Mouse (Mus musculus) macrophage (primary cell): ENCODE data around the gene Pik3c2b. TPM values are rescaled to one million over a fixed set of nuclear protein-coding genes. Genes with fewer than 3 reads are reported as not detected.

Source experiments
- H3K27ac ChIP-seq: fragments of 350-480 bp; formaldehyde crosslinking; 2 replicates; pipeline ENCODE4 v1.9.0; 2021
- H3K36me3 ChIP-seq: fragments of 350-480 bp; formaldehyde crosslinking; 2 replicates; pipeline ENCODE4 v1.9.0; 2021; ENCODE audit errors: inconsistent target
- H3K4me3 ChIP-seq: fragments of 350-480 bp; formaldehyde crosslinking; 2 replicates; pipeline ENCODE4 v1.9.0; 2021; ENCODE audit errors: inconsistent target
- H3K79me2 ChIP-seq: fragments of 350-480 bp; formaldehyde crosslinking; 2 replicates; pipeline ENCODE4 v1.9.0; 2021; ENCODE audit errors: inconsistent target
- WGBS: methylation state at CpG from one replicate; pipeline ENCODE4 v1.1.7; 2026; ENCODE audit warnings: inconsistent platforms; ENCODE audit not compliant: missing documents; 5-methylcytosine and 5-hydroxymethylcytosine counted together
- polyA plus RNA-seq: library from polyadenylated mRNA; stranded (reverse); fragments of 250-400 nt; gene quantifications from 3 replicates; pipeline ENCODE4 v1.2.4, GENCODE M21; 2018; ENCODE audit warnings: inconsistent platforms

The Pik3c2b gene
- polyA plus RNA-seq, 1 experiment from 2014 or later: 0.04 TPM

GRCm38 (mm10) chr1:133086804-133087203 is 41.3 kb downstream of the Pik3c2b start:
- 92% methylated on average over 10 of the region's 10 CpGs for WGBS
- Histone ChIP-seq H3K4me3 (no peak overlapping the region), H3K36me3 (no peaks in the 10 kb centered on the region), H3K27ac (no peak overlapping the region), H3K79me2 (no peaks in the 10 kb centered on the region)

GRCm38 (mm10) chr1:133087206-133087905 is 41.9 kb downstream of the Pik3c2b start:
- 57% methylated on average over 7 of the region's 7 CpGs for WGBS
- Histone ChIP-seq H3K4me3 (no peak overlapping the region), H3K79me2 (no peaks in the 10 kb centered on the region), H3K36me3 (no peaks in the 10 kb centered on the region), H3K27ac (no peak overlapping the region)

DNA sequence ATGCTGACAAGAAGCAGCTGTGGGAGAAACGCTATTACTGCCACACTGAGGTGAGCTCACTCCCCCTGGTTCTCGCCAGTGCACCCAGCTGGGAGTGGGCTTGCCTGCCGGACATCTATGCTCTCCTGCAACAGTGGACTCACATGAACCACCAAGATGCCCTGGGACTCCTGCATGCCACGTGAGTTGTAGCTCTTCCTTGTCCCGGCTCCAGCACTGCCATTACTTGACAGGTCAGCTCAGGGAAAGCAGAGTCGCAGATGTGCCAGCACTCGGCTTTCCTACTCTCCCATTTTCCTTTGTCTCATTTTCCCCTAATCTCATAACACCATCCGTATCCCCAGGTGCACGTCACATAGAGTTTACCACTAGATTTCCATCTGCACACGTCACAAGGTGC is 42.7 kb downstream of the Pik3c2b start:
- H3K36me3 ChIP-seq: no peaks in the 10 kb centered on the region
- no peaks in the 10 kb centered on the region for H3K79me2 ChIP-seq
- WGBS: 93% methylated on average over 10 of the region's 10 CpGs
- H3K4me3 ChIP-seq: no peak overlapping the region
- no peak overlapping the region for H3K27ac ChIP-seq

DNA sequence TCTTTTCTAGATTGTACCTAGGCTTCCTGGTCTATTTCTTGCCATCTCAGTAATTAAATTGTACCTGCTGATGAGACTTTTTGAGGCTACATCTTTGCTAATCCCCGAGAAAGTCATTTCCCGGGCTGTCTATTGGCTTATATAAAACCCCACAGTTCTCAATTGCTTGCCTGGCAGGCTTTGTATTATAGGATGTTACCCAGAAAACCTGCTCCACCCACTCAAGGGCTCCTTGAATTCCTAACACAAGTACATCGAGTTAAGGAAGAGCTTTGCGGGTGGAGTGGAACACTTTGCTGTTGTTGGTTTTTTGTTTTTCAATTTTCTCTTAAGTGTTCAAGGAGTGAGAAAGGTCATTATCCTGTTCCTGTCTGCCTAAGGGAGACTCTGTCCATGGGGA is 43.9 kb downstream of the Pik3c2b start:
- Histone ChIP-seq H3K27ac (no peak overlapping the region), H3K79me2 (no peaks in the 10 kb centered on the region), H3K36me3 (no peaks in the 10 kb centered on the region), H3K4me3 (no peak overlapping the region)
- WGBS: 92% methylated on average over 4 of the region's 4 CpGs

DNA sequence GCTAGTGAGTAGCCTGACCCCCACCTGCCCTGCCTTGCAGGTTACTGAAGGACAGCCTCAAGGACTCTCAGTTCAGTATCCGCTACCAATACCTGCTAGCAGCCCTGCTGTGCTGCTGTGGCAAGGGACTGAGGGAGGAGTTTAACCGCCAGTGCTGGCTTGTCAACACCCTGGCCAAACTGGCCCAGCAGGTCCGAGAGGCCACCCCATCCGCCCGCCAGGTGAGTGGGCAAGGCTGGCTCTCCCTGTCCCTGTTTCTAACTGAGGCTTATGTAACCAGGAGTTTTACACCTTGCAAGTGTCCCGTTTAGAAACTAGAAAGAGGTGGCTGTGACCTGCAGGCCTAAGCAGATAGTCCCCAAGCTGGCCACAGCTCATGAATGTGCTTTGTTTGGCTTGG is 45.2 kb downstream of the Pik3c2b start:
- Histone ChIP-seq H3K79me2 (no peaks in the 10 kb centered on the region), H3K27ac (no peak overlapping the region), H3K4me3 (no peak overlapping the region), H3K36me3 (no peaks in the 10 kb centered on the region)
- WGBS: 90% methylated on average over 6 of the region's 6 CpGs

DNA sequence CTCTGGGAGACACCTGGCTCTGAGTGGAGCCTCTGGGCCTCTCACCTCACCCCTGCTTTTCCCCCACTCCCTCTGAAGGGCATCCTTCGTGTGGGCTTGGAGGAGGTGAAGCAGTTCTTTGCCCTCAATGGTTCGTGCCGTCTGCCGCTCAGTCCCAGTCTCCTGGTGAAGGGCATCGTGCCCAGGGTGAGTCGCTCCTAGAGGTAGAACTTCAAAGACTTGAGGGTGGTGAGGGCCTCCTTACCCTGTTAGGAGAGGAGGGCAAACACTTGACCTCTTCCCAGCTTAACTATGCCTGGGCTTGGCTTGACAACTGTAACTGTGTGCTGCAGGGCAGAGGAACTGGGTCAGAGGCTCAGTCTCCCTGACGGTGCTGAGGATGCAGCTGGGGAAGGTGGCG is 46.0 kb downstream of the Pik3c2b start:
- Histone ChIP-seq H3K79me2 (no peaks in the 10 kb centered on the region), H3K4me3 (no peak overlapping the region), H3K27ac (no peak overlapping the region), H3K36me3 (no peaks in the 10 kb centered on the region)
- 90% methylated on average over 8 of the region's 8 CpGs for whole genome bisulfite sequencing

GRCm38 (mm10) chr1:133093719-133094118 is 48.3 kb downstream of the Pik3c2b start:
- WGBS: 89% methylated on average over 5 of the region's 7 CpGs
- H3K27ac ChIP-seq: no peak overlapping the region
- H3K79me2 ChIP-seq: no peaks in the 10 kb centered on the region
- no peaks in the 10 kb centered on the region for H3K36me3 ChIP-seq
- H3K4me3 ChIP-seq: no peak overlapping the region

- Histone ChIP-seq H3K79me2 (no peaks in the 10 kb centered on the region), H3K27ac (no peak overlapping the region), H3K4me3 (no peak overlapping the region), H3K36me3 (no peaks in the 10 kb centered on the region)
- 51% methylated on average over 17 of the region's 17 CpGs for WGBS
These were observed 55.7 kb downstream of the Pik3c2b start for GRCm38 (mm10) chr1:133100980-133101798.

- Histone ChIP-seq H3K27ac (no peak overlapping the region), H3K79me2 (no peaks in the 10 kb centered on the region), H3K4me3 (no peak overlapping the region), H3K36me3 (no peaks in the 10 kb centered on the region)
- 90% methylated on average over 5 of the region's 5 CpGs for WGBS
These were observed 56.6 kb downstream of the Pik3c2b start for GRCm38 (mm10) chr1:133102108-133102507.

- Histone ChIP-seq H3K4me3 (no peak overlapping the region), H3K79me2 (no peaks in the 10 kb centered on the region), H3K36me3 (no peaks in the 10 kb centered on the region), H3K27ac (no peak overlapping the region)
- 91% methylated on average over 7 of the region's 7 CpGs for WGBS
These were observed 57.8 kb downstream of the Pik3c2b start for GRCm38 (mm10) chr1:133103315-133103714.

DNA sequence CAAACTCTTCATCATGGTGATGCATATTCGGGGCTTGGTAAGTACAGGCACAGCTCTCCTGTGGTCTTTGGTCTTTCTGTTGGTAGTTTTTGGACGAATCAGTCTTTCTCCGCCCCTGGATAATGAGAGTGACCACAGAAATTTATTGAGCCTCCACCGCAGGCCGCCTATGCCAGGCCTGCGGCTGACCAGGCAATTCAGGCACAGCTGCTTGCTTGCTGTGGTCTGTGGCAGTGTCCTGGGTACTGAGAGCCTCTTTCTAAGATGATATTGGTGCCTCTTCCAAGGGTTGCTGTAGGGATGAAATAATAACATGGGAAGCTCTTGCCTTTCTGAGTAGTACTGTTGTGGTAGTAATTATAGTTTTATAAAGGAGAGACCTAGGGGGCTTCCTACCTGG is 58.4 kb downstream of the Pik3c2b start:
- no peaks in the 10 kb centered on the region for H3K36me3 ChIP-seq
- H3K27ac ChIP-seq: no peak overlapping the region
- no peak overlapping the region for H3K4me3 ChIP-seq
- H3K79me2 ChIP-seq: no peaks in the 10 kb centered on the region
- 93% methylated on average over 6 of the region's 6 CpGs for WGBS

DNA sequence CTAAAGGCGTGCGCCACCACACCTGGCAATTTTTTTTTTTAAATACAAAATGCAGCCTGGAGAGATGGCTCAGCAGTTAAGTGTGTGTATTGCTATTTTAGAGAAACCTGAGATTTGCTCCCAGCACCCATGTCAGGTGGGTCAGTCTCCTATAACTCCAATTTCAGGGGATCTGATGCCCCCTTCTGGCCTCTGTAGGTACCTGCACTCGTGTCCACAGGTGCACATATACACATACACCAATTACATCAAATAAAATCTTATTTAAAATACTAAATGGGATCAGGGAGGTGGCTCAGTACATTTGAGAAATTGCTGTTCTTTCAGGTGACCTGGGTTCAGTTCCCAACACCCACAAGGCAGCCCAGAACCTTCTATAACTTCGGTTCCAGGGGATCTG is 70.6 kb downstream of the Pik3c2b start:
- Histone ChIP-seq H3K79me2 (no peaks in the 10 kb centered on the region), H3K4me3 (no peak overlapping the region)
- WGBS: 93% methylated on average over 2 of the region's 4 CpGs

GRCm38 (mm10) chr1:133118127-133118526 is 72.7 kb downstream of the Pik3c2b start:
- 78% methylated on average over 5 of the region's 5 CpGs for WGBS
- no peak overlapping the region for H3K4me3 ChIP-seq
- no peaks in the 10 kb centered on the region for H3K79me2 ChIP-seq
- H3K36me3 ChIP-seq: no peaks in the 10 kb centered on the region
- no peak overlapping the region for H3K27ac ChIP-seq

More for the DNA sequence above, 70.6 kb downstream of the Pik3c2b start:
- Histone ChIP-seq H3K36me3 (no peaks in the 10 kb centered on the region), H3K27ac (no peak overlapping the region)

- Histone ChIP-seq H3K27ac (no peak overlapping the region), H3K79me2 (no peaks in the 10 kb centered on the region), H3K4me3 (no peak overlapping the region), H3K36me3 (no peaks in the 10 kb centered on the region)
- WGBS: 100% methylated on average over 3 of the region's 3 CpGs
These were observed 73.4 kb downstream of the Pik3c2b start for GRCm38 (mm10) chr1:133118844-133119243.

DNA sequence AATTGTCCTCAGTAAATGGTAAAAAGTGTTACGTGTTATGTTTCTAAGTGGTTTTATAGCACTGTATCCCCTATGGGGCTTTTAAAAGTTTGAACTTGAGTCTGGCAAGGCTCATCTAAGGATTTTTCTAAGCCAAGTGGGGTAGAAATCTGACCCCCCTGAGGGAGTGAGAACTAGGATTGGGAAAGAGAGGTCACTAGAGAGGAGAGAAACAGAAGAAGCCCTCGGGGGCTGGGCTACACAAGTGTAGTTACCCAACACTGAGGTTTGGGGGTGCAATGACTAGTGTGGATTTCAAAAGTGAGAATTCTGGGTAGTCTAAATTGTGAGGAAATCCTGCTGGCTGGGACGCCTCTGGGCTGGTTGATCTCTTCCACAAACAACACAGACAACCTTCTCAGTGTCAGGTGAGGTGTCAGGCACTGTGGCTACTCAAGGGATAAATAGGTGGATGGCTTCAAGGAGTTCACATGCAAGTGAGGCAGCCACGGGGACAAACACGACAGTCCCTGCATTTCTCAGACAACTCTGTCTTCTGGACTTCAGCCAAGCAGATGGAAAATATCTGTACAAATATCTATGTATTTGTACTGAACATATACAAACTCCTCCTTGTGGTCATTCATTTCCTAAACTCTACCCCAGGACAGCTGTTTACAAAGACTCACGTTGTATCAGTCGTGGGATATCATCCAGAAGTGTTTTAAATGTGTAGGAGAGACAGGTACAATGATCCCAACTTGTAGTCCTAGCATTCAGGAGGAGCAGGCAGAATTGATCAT is 74.7 kb downstream of the Pik3c2b start:
- Histone ChIP-seq H3K36me3 (no peaks in the 10 kb centered on the region), H3K79me2 (no peaks in the 10 kb centered on the region), H3K27ac (no peak overlapping the region), H3K4me3 (no peak overlapping the region)
- WGBS: 46% methylated on average over 7 of the region's 7 CpGs
